Mouse (Mus musculus) heart, adult 2 months (tissue): ENCODE results near the gene Gmds.

ENCODE experiments used
- CTCF ChIP-seq: fragments of 200-600 bp; IDR thresholded peaks from 2 replicates; pipeline ENCODE4 v1.8.1; 2022; ENCODE audit warnings: antibody characterized with exemption, mild to moderate bottlenecking, moderate library complexity
- EP300 ChIP-seq: fragments of 200-500 bp; IDR thresholded peaks from 2 replicates; pipeline ENCODE4 v1.6.1; 2011; ENCODE audit warnings: low read depth, low read length, control low read depth; ENCODE audit not compliant: insufficient read depth

DNA sequence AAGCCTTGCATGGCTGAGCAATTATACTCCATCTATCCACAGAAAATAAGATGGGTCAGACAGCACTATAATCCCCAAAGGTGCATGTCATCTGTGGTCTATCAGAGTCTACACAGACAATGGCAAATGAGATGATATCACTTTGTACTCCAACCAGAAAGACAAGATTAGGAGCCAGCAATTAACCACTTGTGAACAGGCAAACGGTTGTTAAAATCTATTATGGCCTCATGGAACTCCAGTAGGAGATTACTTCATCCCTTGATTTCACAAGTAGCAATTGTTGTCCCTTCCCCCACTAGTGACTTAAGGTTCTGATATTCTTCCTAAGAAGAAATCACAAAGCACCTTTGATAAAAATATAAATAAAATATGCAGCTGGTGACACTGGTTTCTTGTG lies 220.2 kb downstream of the Gmds start:
- TF ChIP-seq CTCF, result no peak
- no peak for TF ChIP-seq EP300
